Mouse (Mus musculus): ENCODE data around the gene Ptprf.

The Ptprf gene

DNA sequence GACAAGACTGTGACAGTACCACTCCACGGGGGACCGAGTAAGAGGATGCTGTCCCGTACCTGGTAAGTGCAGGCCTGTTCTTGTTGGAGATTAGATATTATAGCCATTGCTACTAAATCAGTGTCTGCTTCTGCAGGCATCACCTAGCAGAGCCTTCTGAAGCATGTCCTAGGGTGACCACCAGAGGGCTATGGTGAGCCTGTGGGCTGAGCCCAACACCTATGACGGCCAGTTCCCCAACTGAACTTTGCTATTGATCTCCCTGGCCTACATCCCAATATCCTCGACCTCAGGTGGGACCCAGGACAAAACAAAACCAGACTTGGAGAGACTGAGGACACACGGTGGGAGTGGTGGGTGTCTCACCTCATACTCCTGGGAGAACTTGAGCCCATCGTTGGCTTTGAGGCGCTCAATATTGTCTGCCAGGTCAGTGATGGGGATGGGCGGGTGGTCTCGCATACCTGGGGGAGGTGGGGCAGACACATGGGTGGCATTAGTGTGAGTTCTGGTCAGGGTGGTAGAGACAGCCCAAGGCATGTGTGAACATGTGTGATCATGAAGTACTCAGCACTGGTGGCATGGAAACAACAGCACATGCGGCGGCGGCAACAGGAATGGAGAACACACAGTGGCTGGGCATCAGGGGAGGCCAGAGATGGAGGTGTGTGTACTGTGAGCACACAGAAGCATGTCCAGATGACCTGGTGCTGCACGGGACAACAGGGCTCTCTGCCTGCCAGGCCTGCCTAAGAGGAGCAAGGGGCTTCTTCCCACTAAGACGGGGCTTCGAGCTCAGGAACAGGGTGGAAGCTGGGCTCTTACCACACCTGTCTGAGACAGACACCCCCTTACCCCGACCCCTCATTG, 74.2 kb downstream of the Ptprf start:
- peak in 1 of 2 experiments; percentile 63 for DNase-seq (ENCODE audit: low spot score in 2 of 2)

DNA sequence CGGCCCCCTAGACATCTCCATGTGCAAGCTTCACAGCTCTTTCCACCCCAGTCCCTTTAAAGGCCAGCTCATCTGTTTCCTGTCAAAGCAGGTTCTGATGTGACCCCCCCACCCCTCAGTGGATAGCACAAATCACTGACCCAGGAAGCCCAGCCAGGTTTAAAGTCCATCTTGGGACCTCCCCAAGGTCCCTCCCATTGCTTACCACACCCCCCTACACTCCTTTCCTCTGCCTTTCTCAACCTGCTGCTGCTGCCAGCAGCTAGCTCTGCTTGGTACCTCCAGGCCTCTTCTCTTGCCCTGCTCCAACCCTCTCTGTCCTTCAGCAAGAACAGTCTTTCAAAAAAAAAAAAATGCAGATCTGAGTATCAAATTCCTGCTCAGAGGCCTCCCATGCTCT, 76.3 kb downstream of the Ptprf start:
- DNase-seq (ENCODE audit: low spot score in 2 of 2): no peak

DNA sequence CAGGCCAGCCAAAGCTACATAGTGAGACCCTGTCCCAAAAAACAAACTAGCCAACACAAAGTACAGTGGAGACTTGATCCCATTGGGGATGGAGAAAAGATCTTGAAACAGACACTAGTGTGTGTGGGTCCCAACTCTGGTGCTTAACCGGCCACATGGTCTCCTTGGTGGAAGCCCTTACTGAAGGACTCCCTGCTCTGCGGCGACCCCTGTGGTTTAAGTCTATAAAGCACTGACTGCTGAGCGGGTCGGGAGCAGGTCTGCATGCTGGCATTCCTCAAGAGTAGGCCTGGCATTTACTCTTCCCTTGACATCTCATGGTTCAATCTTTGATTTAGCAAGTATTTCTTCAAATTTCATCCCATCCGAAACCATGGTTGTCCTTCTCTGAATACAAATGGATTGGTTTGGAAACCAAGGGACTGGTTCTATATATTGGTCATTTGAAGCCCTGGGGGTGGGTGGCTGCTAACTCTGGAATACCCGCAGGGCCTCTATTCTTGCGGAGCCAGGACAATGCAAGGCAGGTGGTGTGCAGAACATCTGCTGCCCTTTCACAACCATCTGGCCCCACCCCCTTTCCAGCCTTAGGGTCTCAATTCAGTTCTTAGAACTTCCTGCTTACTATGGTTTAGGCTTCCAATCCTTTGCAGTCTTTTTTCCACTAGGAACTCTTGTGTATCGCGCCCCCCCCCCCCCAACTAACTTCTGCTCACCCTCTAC, 84.1 kb downstream of the Ptprf start:
- no peak for DNase-seq (ENCODE audit: low spot score in 2 of 2)

DNA sequence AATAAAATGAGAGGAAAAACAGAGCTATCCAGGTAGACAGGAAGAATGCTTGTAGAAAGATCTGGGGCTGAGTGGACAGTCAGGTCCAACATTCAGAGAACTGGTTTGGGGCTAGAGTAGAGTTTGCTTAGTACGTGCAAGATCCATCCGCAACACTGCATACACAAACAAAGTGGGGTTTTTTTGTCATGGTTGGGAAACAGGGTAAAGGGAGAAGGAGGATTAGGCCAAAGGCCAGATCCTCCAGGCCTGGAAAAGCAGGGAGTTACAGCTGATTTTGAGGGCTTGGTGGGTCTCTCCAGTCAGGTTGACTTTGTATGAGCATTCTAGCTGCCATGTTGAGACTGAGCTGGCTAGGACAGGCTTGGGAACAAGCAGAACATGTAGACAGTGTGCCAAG, 85.3 kb downstream of the Ptprf start:
- no peak for DNase-seq (ENCODE audit: low spot score in 2 of 2)

DNA sequence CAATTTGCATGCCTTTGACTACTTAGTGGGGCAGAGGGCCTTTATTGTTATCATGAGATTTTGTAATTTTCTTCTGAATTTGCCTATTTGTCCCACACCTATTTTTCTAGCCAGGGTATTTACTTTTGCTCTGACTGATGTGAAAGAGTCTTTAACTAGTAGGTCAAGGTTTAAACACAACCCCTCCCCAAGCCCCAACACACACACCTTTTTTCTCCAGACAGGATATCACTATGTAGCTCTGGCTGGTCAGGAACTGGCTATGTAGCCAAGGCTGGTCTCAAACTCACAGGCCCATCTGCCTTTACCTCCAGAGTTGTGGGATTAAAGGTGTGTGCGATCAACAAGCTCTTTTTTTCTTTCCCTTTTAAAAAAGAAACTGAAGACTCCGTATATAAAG, 92.1 kb downstream of the Ptprf start:
- no peak for DNase-seq (ENCODE audit: low spot score in 2 of 2)

DNA sequence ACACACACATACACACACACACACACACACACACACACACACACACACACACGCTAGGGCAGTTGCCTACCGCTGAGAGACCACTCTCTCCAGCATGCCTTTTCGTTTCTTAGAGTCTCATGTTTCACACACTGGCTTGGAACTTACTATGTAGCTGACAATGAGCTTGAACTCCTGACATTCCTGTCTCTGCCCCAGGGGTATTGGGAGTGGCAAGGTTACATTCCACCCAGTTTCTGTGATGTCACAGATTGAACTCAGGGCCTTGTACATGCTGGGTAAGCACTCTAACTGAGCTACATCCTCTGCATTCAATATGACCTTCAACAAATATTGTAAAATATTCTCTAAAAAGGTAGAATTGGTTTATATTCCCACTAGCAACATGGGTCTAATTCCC, 92.6 kb downstream of the Ptprf start:
- DNase-seq (ENCODE audit: low spot score in 2 of 2): no peak

DNA sequence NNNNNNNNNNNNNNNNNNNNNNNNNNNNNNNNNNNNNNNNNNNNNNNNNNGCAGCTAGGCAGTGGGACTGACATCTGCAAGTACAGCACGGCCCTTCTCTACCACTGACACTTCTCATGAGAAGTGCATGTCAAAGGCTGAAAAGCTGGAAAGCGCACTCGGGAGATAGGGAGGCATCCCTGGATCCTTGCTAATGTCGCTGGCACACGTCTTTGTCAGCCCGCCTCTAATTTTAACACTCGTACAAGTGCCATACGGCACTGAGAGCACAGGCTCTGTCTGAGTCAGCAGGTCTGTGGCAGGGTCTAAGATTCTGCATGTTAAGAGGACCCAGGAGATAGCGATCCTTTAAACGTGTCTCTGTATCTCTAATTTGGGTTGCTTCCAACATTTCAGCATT, 95.0 kb downstream of the Ptprf start:
- DNase-seq (ENCODE audit: low spot score in 2 of 2): no peak

DNA sequence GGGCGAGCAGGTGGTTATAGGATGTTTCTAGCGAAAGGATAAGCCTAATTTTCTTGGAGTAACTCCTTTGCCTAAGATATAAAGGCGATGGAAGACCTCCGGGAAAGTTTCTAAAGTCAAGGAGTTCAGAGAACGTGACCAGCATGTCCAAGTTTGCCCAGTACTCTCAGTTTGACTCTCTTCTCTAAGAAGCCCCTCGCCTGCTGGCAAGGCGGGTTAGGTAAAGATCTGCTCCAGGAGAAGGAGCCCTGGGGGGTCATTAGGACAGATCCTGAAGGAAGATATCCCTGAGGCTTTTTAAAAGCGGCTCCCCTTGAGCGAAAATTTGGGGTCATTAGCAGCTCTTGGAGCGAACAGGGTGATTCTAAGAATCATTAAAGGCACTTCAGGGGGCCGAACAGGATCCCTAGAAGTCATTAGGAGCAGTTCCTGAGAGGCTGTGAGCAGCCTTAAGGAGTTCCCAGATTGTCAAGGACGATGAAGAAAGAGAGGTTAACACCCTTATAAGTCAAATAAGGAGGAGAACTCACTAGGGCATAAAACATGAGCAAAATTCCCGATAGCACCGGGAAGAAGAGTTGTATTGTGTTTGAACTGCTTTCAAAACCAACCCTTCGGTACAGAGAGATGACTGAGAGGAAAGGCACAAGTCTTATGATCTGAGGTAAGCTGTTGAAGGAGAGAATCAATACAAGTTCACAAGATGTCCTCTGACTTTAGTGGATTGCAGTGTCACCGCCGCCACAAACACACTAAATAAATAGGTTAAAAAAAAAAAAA, 110.7 kb downstream of the Ptprf start:
- peak in 1 of 2 experiments; percentile 16 for DNase-seq (ENCODE audit: low spot score in 2 of 2)

DNA sequence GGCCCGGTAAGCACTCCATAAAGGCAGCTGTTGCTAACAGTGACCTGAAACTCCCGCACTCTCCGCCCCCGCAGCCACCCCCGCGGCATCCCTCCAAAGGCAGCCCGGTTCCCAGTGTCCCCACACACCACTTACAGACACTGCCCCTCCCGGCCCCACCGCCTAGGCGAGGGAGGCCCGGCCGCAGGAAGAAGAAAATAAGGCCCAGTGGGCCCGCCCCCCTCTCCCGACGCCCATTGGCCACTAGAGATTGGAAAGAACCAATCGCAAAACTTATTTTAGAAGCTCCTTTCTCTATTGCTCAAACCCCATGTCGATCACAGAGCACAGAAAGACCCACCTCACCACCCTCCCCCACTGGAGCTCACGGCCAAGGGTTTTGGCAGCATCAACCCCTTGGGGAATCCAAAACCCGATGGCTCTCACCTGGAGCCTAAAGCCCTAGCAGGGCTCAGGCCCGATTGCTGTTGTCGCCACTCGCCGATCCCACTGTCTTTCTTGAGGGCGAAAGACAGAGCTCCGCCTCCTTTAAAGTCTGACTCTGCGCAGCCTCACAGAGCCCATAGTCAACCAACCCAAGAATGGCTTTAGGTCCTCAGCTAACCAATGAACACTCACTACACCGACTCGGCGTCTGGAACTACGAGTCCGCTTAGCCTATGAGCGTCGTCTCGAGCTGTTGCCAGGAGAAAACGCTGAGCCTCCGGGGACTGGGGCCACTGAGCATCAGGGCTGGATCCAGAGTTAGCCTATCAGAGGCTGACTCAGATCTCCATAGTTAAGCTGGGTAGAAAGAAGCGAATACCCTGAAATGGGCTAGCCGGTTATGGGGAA, 111.5 kb downstream of the Ptprf start, which contains the start of gene Kdm4a:
Gene Kdm4a, minus strand, starts transcription at position 577 of the 834 bp plus-strand sequence.
- DNase-seq (ENCODE audit: low spot score in 2 of 2): peak; percentile 91 to 94

DNA sequence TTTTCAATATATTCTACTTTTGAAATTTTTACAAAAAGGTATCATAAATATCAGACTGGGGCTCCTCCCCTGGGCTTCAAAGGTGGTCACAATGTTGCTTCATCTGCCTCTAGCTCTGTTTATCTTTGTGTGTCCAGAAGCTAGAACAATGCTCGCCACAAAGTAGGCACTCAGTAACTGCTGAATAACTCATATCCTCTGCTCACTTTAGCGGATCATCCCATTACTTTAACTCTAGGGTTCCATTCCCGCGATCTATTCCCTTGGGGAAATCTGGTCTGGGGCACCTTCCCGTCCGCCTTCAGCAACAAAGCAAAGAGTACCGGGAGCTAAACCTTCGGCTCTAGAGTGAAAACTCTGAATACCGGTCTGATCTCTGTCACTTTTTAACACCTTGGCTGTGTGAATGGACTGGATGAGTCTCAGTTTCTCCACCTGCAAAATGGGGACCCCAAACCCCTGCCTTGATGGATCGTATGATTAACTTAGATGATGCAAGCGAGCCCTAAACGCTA, 112.2 kb downstream of the Ptprf start:
- no peak for DNase-seq (ENCODE audit: low spot score in 2 of 2)

DNA sequence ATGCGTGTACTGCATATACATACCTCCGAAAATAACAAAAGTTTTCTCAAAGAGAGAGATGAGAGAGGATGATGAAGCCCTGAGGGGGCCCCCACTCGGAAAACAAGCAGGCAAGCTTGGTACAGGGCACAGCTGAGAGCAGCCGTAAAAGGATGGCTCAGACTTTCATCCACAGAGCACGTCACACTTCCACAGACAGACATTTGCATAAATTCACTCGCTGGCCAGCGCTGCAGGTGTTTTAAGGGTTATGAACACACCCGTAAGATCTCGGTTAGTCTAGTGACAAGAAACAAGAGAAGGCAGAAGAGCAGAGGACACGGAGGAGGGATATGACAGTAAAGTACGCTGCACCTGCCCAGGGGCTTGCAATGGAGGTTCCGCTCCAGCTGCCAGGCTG, 118.7 kb downstream of the Ptprf start:
- DNase-seq (ENCODE audit: low spot score in 2 of 2): no peak

DNA sequence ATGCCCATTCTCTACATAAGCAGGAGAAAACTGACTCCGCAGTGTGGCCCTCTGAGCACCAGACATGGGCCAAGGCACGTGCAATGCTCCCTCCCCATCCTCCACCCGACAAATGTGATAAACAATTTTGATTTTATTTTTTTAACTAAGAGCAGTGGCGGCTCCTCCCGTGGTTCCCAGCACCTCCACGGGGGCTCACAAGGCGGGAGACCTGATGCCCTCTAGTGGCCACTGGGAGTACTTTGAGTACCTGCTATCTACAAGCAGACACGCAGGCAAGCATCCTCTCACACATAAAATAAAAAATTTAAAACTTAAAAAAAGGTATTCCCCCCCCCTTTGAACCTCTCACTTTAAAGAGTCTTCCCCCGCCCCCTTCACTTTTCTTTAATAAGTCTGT, 120.2 kb downstream of the Ptprf start:
- no peak for DNase-seq (ENCODE audit: low spot score in 2 of 2)

DNA sequence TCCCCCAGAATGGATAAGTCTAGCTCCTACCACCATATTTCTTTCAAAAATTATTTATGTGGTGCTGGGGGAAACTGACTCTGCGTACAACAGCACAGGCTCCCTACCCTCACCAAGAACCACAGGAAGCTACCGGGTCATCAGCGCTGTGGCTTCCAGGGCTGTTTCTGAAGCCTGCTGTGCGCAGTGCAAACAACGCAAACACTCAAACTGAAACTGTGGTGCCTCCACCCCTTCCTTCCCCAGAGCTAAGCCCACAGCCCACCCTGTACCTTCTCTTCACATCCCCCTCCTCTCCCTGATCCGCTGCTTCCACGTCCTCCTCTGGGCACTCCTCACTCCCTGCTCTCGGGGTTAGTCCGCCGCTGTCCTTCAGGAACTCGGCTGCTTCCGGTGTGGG, 129.1 kb downstream of the Ptprf start:
- no peak for DNase-seq (ENCODE audit: low spot score in 2 of 2)
